Comparison of ENCODE assay signal across 9 mouse cellular contexts in genomic region chr17:73096484-73096883, GRCm38 (mm10). TPM values are rescaled to one million over a fixed set of nuclear protein-coding genes. Genes with fewer than 3 reads are reported as not detected.
A peak's percentile ranks its signal among the peaks of the same experiment; 100 is the strongest.
DNase-seq lines count a peak whose midpoint lies in the region; ATAC-seq lines count a peak whose summit lies in the region.
"Had no signal": no experiment of that assay in that cellular context is flagged by ENCODE, and none has a peak within 500 bp of the region (broad histone marks: within the 10 kb centered on the region; RNA-seq: fewer than 3 reads in every experiment).

No protein-coding gene starts in this region.

- 41% methylated on average over 5 of the region's 5 CpGs for WGBS in forebrain, embryonic 14.5 days
- 38% methylated on average over 5 of the region's 5 CpGs for WGBS in forebrain, embryonic 15.5 days

- no peaks in the 10 kb centered on the region for H3K27me3 ChIP-seq in forebrain, embryonic 14.5 days (replicated peaks; ENCODE audit: control insufficient read depth, insufficient read depth, low read length)
- no peaks in the 10 kb centered on the region for H3K27me3 ChIP-seq in forebrain, embryonic 15.5 days
- H3K27me3 ChIP-seq: neural tube, embryonic 13.5 days had no signal

- peak; percentile 49 for DNase-seq in forebrain, embryonic 14.5 days (ENCODE audit: low spot score)
- DNase-seq in urinary bladder, postnatal 14 days (ENCODE audit: low spot score) = peak; percentile 26
- DNase-seq in urinary bladder, adult 2 months (ENCODE audit: low spot score) = no peak
- DNase-seq in embryo, embryonic 10.5 days (ENCODE audit: low spot score) = peak; percentile 62
- DNase-seq in left cerebral cortex, postnatal 14 days (ENCODE audit: low spot score in 2 of 2) = peak; percentile 29 to 49
- DNase-seq in retina, postnatal 1 day = peak; percentile 60

- H3K4me1 ChIP-seq in forebrain, embryonic 14.5 days (ENCODE audit: control insufficient read depth, insufficient read depth, low read length) = no peaks in the 10 kb centered on the region
- H3K4me1 ChIP-seq in forebrain, embryonic 15.5 days = no peaks in the 10 kb centered on the region
- H3K4me1 ChIP-seq: neural tube, embryonic 13.5 days had no signal

- H3K27ac ChIP-seq in forebrain, embryonic 14.5 days (ENCODE audit: low read depth, low read length) = no peak overlapping the region
- H3K27ac ChIP-seq in forebrain, embryonic 15.5 days (replicated peaks) = no peak overlapping the region
- H3K27ac ChIP-seq: neural tube, embryonic 13.5 days had no signal

- no peak for ATAC-seq in forebrain, embryonic 14.5 days
- ATAC-seq in forebrain, embryonic 15.5 days (replicated peaks) = no peak
- ATAC-seq in erythroid progenitor cell, adult 5-6 weeks (replicated peaks; ENCODE audit: low FRiP score, poor library complexity, severe bottlenecking) = no peak

- H3K4me2 ChIP-seq in forebrain, embryonic 14.5 days (ENCODE audit: low read length) = no peak overlapping the region
- H3K4me2 ChIP-seq in forebrain, embryonic 15.5 days (replicated peaks) = no peak overlapping the region
- H3K4me2 ChIP-seq: neural tube, embryonic 13.5 days had no signal

- intact Hi-C loops in left cerebral cortex, postnatal 14 days (cut with DNase I) = loop anchor here (5.0 kb wide), 1 partner anchor 201 kb away; no protein-coding TSS in a partner anchor

- no peaks in the 10 kb centered on the region for H3K9me3 ChIP-seq in forebrain, embryonic 14.5 days (replicated peaks; ENCODE audit: control insufficient read depth, low read length)
- no peaks in the 10 kb centered on the region for H3K9me3 ChIP-seq in forebrain, embryonic 15.5 days
- H3K9me3 ChIP-seq: neural tube, embryonic 13.5 days had no signal

- H3K4me3 ChIP-seq in forebrain, embryonic 14.5 days (ENCODE audit: low read depth, low read length) = no peak overlapping the region
- H3K4me3 ChIP-seq in forebrain, embryonic 15.5 days = no peak overlapping the region
- H3K4me3 ChIP-seq: neural tube, embryonic 13.5 days had no signal

- no peaks in the 10 kb centered on the region for H3K36me3 ChIP-seq in forebrain, embryonic 14.5 days (ENCODE audit: control insufficient read depth, insufficient read depth, low read length)
- no peaks in the 10 kb centered on the region for H3K36me3 ChIP-seq in forebrain, embryonic 15.5 days
- H3K36me3 ChIP-seq: neural tube, embryonic 13.5 days had no signal

- no peak overlapping the region for H3K9ac ChIP-seq in forebrain, embryonic 14.5 days (ENCODE audit: low read length)
- no peak overlapping the region for H3K9ac ChIP-seq in forebrain, embryonic 15.5 days (replicated peaks)
- H3K9ac ChIP-seq: neural tube, embryonic 13.5 days had no signal

RNA-seq across cellular contexts. Expression of gene Lclat1, which starts 11.3 kb away (rescaled TPM):
- 12.2 and 15.7 TPM in 2 replicates for polyA plus RNA-seq in forebrain, embryonic 14.5 days (2014; fragmentation: Nextera tagmentation; extraction: Ambion mirVana)
- 7.3 and 7.9 TPM in 2 replicates for polyA plus RNA-seq in forebrain, embryonic 15.5 days (2015; fragmentation: Nextera tagmentation; extraction: Ambion mirVana)
- 7.0 and 12.4 TPM in 2 replicates for polyA plus RNA-seq in urinary bladder, adult 2 months (2012; rRNA removed)
- total RNA-seq in left cerebral cortex, postnatal 14 days (2021) = 10 to 100 TPM; 42.0 to 44.1 TPM
- total RNA-seq in erythroid progenitor cell, adult 5-6 weeks (2015; ENCODE audit: low replicate concordance) = 1.4 and 4.2 TPM in 2 replicates
- 2.3 and 4.2 TPM in 2 replicates for total RNA-seq in erythroid progenitor cell, adult 5-6 weeks (2017; ENCODE audit: low replicate concordance)
